19 mouse cellular contexts compared by ENCODE assay signal in genomic region chrX:60414563-60415111, GRCm38 (mm10).
"Had no signal": no experiment of that assay in that cellular context is flagged by ENCODE, and none has a peak within 500 bp of the region (broad histone marks: within the 10 kb centered on the region; RNA-seq: fewer than 3 reads in every experiment).

No protein-coding gene starts in this region.

- H3K9ac ChIP-seq: lung, embryonic 14.5 days; neural tube, embryonic 13.5 days; neural tube, embryonic 15.5 days; stomach, embryonic 15.5 days had no signal

- H3K27ac ChIP-seq: midbrain, embryonic 10.5 days; neural tube, embryonic 13.5 days; neural tube, embryonic 15.5 days; stomach, embryonic 15.5 days; stomach, postnatal 0 days had no signal

- H3K36me3 ChIP-seq: midbrain, embryonic 10.5 days; neural tube, embryonic 13.5 days; neural tube, embryonic 15.5 days; stomach, embryonic 15.5 days had no signal

- H3K4me2 ChIP-seq: lung, embryonic 14.5 days; neural tube, embryonic 13.5 days; neural tube, embryonic 15.5 days; stomach, embryonic 15.5 days had no signal

- H3K4me3 ChIP-seq: midbrain, embryonic 10.5 days; myocyte; neural tube, embryonic 13.5 days; neural tube, embryonic 15.5 days; stomach, embryonic 15.5 days had no signal

- DNase-seq: lung, adult 18-20 months; lung, embryonic 14.5 days; lung, postnatal 10 days; lung, postnatal 4 days; midbrain, embryonic 14.5 days; right cerebral cortex, adult 18-20 months; right cerebral cortex, postnatal 25 days; right cerebral cortex, postnatal 4 days; spleen, adult 18-20 months; thymus, adult 2 months; thymus, postnatal 25 days; thymus, postnatal 4 days had no signal

- H3K27me3 ChIP-seq: neural tube, embryonic 13.5 days; neural tube, embryonic 15.5 days; stomach, embryonic 15.5 days had no signal

- H3K4me1 ChIP-seq: midbrain, embryonic 10.5 days; neural tube, embryonic 13.5 days; neural tube, embryonic 15.5 days; stomach, embryonic 15.5 days had no signal

- ATAC-seq: midbrain, embryonic 16.5 days had no signal

- H3K9me3 ChIP-seq: midbrain, embryonic 10.5 days; neural tube, embryonic 13.5 days; neural tube, embryonic 15.5 days; stomach, embryonic 15.5 days had no signal
